Mouse (Mus musculus) central nervous system, embryonic 18 days (tissue): ENCODE data around the gene Ppp2ca. TPM values are rescaled to one million over a fixed set of nuclear protein-coding genes. Genes with fewer than 3 reads are reported as not detected.

Experiments used
- polyA plus RNA-seq: library from polyadenylated mRNA; depleted of rRNA; stranded (reverse); fragments of >200 nt; gene quantifications from 2 replicates; pipeline ENCODE4 v1.2.3, GENCODE M21; 2012; rRNA removed

Gene Ppp2ca
- 120 and 123 TPM in 2 replicates for polyA plus RNA-seq

DNA sequence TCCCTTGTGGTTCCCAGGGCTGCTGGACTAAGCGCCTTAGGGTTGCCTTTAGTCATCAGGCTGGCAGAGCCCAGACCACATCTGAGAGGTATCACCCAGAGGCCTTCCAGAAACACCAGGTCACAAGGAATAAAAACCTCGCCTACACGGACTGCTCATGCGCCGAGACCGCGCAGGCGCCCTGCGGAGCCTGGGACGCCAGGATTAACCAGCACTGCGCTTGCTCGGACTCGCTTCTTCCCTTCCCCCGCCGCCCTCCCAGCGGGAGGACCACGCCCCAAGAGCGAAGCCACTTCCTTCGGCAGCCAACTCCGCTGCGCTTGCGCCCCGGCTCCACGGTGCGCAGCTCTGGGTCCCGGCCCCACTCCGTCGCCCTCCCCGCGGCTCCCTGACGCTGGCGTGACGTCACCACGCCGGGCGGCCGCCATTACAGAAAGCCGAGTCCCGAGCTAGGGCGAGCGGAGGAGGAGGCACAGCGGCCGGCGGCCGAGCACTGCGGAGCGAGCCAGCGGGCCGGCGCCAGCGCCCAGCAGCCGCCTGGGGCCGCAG lies at the start of gene Ppp2ca:
Gene Ppp2ca, plus strand, starts transcription at position 284 of the 549 bp plus-strand sequence.

DNA sequence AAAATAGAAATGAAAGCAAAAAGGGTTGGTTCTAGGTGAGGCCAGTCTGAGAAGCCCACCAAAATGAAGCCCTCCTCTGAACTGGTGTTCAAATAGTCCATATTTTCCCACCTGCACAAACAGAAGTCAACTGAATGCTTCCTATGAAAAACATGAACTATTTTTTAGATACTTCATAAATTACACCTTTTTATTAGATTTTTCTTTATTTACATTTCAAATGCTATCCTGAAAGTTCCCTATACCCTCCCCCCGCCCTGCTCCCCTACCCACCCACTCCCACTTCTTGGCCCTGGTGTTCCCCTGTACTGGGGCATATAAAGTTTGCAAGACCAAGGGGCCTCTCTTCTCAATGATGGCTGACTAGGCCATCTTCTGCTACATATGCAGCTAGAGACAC lies 46.9 kb downstream of the Ppp2ca start, which contains the start of gene Olfr1373:
Gene Olfr1373, minus strand, starts transcription at position 101 of the 400 bp plus-strand sequence.

Other genes starting within 250 kb of the Ppp2ca start
- 2.3 TPM in 2 replicates for gene Jade2, start 241.0 kb upstream of the Ppp2ca start, polyA plus RNA-seq
- 48.3 and 52.5 TPM in 2 replicates for gene Cdkn2aipnl, start 131.0 kb upstream of the Ppp2ca start, polyA plus RNA-seq
- gene Ube2b, start 97.9 kb upstream of the Ppp2ca start, polyA plus RNA-seq, result 235 and 244 TPM in 2 replicates
- gene Cdkl3, start 94.5 kb upstream of the Ppp2ca start, polyA plus RNA-seq, result 21.0 and 22.6 TPM in 2 replicates
- gene Olfr1373, start 46.8 kb downstream of the Ppp2ca start, polyA plus RNA-seq, result not detected in 2 replicates
- gene Olfr1371, start 115.3 kb downstream of the Ppp2ca start, polyA plus RNA-seq, result not detected in 2 replicates
- gene Skp1a, start 133.3 kb downstream of the Ppp2ca start, polyA plus RNA-seq, result 327 and 336 TPM in 2 replicates
- 6.5 and 7.3 TPM in 2 replicates for gene Tcf7, start 184.3 kb downstream of the Ppp2ca start, polyA plus RNA-seq